Mouse (Mus musculus): Measurements from ENCODE around the gene Ccdc163.

The Ccdc163 gene

DNA sequence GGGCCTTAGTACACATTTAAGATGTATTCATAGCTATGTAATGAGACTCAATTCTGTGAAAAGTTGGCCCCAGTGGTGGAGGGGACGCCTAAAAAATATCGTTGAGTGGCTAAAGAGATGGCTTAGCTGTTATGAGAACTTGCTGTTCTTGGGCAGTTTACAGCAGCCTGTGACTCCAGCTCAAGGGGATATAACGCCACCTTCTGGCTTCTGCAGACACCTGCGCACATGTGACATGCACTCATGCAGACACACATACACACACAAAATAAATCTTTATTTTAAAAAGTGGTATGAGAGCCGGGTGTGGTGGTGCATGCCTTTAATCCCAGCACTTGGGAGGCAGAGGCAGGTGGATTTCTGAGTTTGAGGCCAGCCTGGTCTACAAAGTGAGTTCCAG, 68.1 kb downstream of the Ccdc163 start:
- TF ChIP-seq CTCF (conservative IDR thresholded peaks at IDR 0.05; ENCODE audit: low read length) (peak; percentile 34), POU5F1 (IDR thresholded peaks at IDR 0.05; ENCODE audit: borderline replicate concordance, low read length) (no peak)
- peaks cover 74% of the 10 kb centered on the region for H3K4me1 ChIP-seq (replicated peaks; ENCODE audit: low read depth, low read length)
- H3K9me3 ChIP-seq (ENCODE audit: low read length): no peaks in the 10 kb centered on the region

DNA sequence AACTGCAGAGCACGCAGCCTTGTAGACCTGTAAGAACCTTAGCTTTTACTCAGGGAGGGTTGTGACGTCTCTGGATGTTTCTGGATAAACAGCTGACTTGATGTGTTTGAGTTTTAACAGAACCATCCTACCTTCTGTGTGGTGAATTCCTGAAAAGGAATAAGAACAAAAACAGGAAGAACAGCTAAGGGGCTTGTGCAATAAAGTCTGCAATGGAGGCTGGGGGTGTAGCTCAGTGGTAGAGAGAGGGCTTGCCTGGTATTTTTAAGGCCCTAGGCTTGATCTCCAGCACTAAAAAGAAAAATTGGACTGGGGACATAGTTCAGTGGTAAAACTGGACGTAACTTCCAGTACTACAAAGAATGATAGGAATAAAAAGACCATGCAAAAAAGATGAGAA, 68.8 kb downstream of the Ccdc163 start:
- H3K4me3 ChIP-seq (replicated peaks; ENCODE audit: low read length): no peak overlapping the region
- no peak for TF ChIP-seq CTCF (conservative IDR thresholded peaks at IDR 0.05; ENCODE audit: low read length)
- no peak for TF ChIP-seq NANOG (IDR thresholded peaks at IDR 0.05; ENCODE audit: borderline replicate concordance, low read length)
- no peak for TF ChIP-seq POU5F1 (IDR thresholded peaks at IDR 0.05; ENCODE audit: borderline replicate concordance, low read length)
- no peaks in the 10 kb centered on the region for H3K27me3 ChIP-seq (ENCODE audit: insufficient read depth, low read length)
- H3K36me3 ChIP-seq (ENCODE audit: insufficient read depth, low read length): peaks cover 18% of the 10 kb centered on the region
- peaks cover 81% of the 10 kb centered on the region for H3K4me1 ChIP-seq (replicated peaks; ENCODE audit: low read depth, low read length)
- no peaks in the 10 kb centered on the region for H3K9me3 ChIP-seq (ENCODE audit: low read length)

More for the DNA sequence above, 68.1 kb downstream of the Ccdc163 start:
- Histone ChIP-seq H3K4me3 (replicated peaks; ENCODE audit: low read length) (no peak overlapping the region), H3K36me3 (ENCODE audit: insufficient read depth, low read length) (peaks cover 25% of the 10 kb centered on the region), H3K27me3 (ENCODE audit: insufficient read depth, low read length) (no peaks in the 10 kb centered on the region)

DNA sequence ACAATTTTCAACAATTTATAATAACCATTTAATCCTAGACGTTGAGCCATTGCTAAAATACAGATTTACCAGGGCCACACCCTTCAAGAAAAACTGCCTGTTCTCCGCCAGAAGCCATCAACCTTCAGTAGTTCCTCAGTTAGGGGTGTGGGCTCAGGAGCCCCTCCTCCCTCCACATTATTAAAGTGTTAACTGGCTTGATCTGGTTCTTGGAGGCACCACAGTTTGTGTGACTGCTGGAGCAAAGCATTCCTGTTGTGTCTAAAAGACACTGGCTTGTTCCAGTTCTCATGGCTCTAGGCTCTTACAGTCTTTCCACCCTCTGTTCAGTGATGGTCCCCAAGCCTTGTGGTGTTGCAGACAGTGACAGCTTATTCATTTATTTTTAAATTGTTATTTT, 72.2 kb downstream of the Ccdc163 start:
- peaks cover 8% of the 10 kb centered on the region for H3K36me3 ChIP-seq (ENCODE audit: insufficient read depth, low read length)
- H3K9me3 ChIP-seq (ENCODE audit: low read length): no peaks in the 10 kb centered on the region
- no peaks in the 10 kb centered on the region for H3K27me3 ChIP-seq (ENCODE audit: insufficient read depth, low read length)
- TF ChIP-seq NANOG (IDR thresholded peaks at IDR 0.05; ENCODE audit: borderline replicate concordance, low read length) (no peak), POU5F1 (IDR thresholded peaks at IDR 0.05; ENCODE audit: borderline replicate concordance, low read length) (no peak), CTCF (conservative IDR thresholded peaks at IDR 0.05; ENCODE audit: low read length) (no peak)
- H3K4me1 ChIP-seq (replicated peaks; ENCODE audit: low read depth, low read length): peaks cover 93% of the 10 kb centered on the region
- peak overlapping the region; percentile 14; the same call in 1 of the 2 replicates for H3K4me3 ChIP-seq (replicated peaks; ENCODE audit: low read length)

DNA sequence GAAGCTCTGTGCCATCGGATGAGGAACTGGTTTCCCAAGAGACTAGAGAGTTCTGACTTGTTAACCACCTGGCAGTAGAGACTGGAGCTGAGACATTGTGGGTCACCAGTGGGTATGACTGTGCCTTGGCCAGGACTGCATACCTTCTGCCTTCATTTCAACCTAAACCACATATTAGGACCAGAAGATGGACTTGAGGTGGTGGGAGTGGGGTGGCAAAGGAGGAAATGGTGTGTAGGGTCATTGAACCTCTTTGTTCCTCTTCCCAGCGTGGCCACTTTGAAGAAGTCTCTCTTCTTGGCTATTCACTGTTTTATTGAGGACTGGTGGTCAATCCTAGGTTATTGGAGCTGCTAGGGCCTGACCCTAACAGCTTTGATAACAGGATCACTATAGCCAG, 73.1 kb downstream of the Ccdc163 start:
- H3K36me3 ChIP-seq (ENCODE audit: insufficient read depth, low read length): peaks cover 3% of the 10 kb centered on the region
- H3K9me3 ChIP-seq (ENCODE audit: low read length): no peaks in the 10 kb centered on the region
- H3K4me3 ChIP-seq (replicated peaks; ENCODE audit: low read length): peak overlapping the region; percentile 14
- TF ChIP-seq CTCF (conservative IDR thresholded peaks at IDR 0.05; ENCODE audit: low read length) (no peak), NANOG (IDR thresholded peaks at IDR 0.05; ENCODE audit: borderline replicate concordance, low read length) (no peak), POU5F1 (IDR thresholded peaks at IDR 0.05; ENCODE audit: borderline replicate concordance, low read length) (no peak)
- no peaks in the 10 kb centered on the region for H3K27me3 ChIP-seq (ENCODE audit: insufficient read depth, low read length)
- H3K4me1 ChIP-seq (replicated peaks; ENCODE audit: low read depth, low read length): peaks cover 87% of the 10 kb centered on the region

DNA sequence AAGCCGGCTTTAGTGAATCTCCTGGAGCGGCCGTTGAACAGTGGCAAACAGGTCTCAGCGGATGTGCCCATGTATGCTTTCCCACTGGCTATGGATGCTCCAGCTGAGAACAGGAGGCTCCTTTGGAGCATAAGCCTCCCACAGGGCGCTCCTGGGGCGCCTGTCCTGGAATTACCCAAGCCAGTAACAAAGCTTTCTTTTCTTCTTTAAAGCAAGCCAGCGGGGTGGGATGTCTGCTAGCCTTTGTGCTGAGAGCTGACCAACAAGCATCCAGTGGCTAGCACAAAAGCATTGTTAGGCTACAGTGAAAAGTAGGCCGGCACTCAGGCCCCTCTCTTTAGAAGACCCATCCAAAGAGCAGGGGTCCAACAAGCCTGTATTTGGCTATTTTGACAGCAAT, 73.9 kb downstream of the Ccdc163 start:
- peaks cover 3% of the 10 kb centered on the region for H3K36me3 ChIP-seq (ENCODE audit: insufficient read depth, low read length)
- H3K27me3 ChIP-seq (ENCODE audit: insufficient read depth, low read length): no peaks in the 10 kb centered on the region
- H3K4me1 ChIP-seq (replicated peaks; ENCODE audit: low read depth, low read length): peaks cover 81% of the 10 kb centered on the region
- TF ChIP-seq POU5F1 (IDR thresholded peaks at IDR 0.05; ENCODE audit: borderline replicate concordance, low read length) (peak; percentile 24; the same call in 1 of the 2 replicates), NANOG (IDR thresholded peaks at IDR 0.05; ENCODE audit: borderline replicate concordance, low read length) (peak; percentile 64; the same call in 1 of the 2 replicates), CTCF (conservative IDR thresholded peaks at IDR 0.05; ENCODE audit: low read length) (no peak)
- H3K4me3 ChIP-seq (replicated peaks; ENCODE audit: low read length): peak overlapping the region; percentile 21; the same call in 1 of the 2 replicates
- H3K9me3 ChIP-seq (ENCODE audit: low read length): no peaks in the 10 kb centered on the region

DNA sequence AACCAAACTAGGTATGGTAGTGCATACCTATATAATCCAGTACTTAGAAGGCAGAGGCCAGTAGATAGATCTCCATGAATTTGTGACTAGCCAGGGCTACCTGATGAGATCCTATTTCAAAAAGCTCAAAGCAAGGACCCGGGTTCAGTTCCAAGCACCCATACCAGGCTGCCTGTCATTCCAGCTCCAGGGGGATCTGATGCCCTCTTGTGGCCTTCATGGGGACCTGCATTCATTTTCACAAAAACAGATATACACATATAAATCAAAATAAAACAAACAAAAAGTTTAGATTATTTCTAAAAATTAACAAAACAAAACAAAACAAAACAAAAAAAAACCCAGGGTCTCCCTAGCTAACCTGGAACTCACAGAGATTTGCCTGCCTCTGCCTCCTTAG, 78.3 kb downstream of the Ccdc163 start:
- Histone ChIP-seq H3K4me3 (replicated peaks; ENCODE audit: low read length) (no peak overlapping the region), H3K36me3 (ENCODE audit: insufficient read depth, low read length) (peaks cover 14% of the 10 kb centered on the region), H3K4me1 (replicated peaks; ENCODE audit: low read depth, low read length) (peaks cover 48% of the 10 kb centered on the region), H3K9me3 (ENCODE audit: low read length) (no peaks in the 10 kb centered on the region), H3K27me3 (ENCODE audit: insufficient read depth, low read length) (no peaks in the 10 kb centered on the region)
- TF ChIP-seq CTCF (conservative IDR thresholded peaks at IDR 0.05; ENCODE audit: low read length) (peak; percentile 68), NANOG (IDR thresholded peaks at IDR 0.05; ENCODE audit: borderline replicate concordance, low read length) (no peak)

DNA sequence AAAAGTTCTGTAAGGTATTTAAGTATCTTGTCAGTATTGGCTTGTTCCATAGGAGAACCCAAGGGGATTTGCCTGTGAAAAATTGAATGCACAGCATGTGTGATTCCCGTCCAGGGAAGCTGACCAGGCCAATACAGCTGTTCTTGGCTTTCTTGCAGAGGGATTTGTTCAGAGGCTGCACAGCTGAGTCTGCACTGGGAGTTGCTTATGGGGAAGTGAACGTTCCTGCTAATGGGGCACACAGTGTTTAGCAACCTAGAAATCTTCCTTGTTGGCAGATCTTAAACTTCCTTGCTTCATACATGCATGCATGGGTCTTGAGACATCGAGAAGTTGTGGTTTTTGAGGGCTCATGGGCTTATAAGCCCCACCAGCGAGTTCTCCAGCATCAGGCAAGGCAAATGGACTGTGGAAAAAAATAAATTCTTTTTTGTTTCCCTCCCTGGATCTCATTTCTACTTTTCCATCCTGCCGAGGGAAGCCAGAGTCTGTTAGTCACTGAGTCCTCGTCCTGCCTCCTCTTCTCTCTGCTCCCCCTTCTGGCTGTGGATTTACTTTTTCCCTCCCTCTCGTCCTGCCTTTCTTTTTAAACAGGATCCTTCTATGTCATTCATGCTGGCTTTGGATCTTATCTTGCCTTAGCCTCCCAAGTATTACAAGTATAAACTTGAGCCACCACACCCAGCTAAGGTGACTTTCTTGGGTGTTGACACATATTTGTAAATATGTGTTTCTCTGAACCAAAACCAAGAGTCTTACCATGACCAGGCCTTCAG, 79.9 kb downstream of the Ccdc163 start:
- peaks cover 24% of the 10 kb centered on the region for H3K36me3 ChIP-seq (ENCODE audit: insufficient read depth, low read length)
- H3K4me3 ChIP-seq (replicated peaks; ENCODE audit: low read length): no peak overlapping the region
- H3K27me3 ChIP-seq (ENCODE audit: insufficient read depth, low read length): no peaks in the 10 kb centered on the region
- H3K4me1 ChIP-seq (replicated peaks; ENCODE audit: low read depth, low read length): peaks cover 38% of the 10 kb centered on the region
- H3K9me3 ChIP-seq (ENCODE audit: low read length): no peaks in the 10 kb centered on the region
- TF ChIP-seq CTCF (conservative IDR thresholded peaks at IDR 0.05; ENCODE audit: low read length): no peak
- TF ChIP-seq NANOG (IDR thresholded peaks at IDR 0.05; ENCODE audit: borderline replicate concordance, low read length): no peak
- TF ChIP-seq POU5F1 (IDR thresholded peaks at IDR 0.05; ENCODE audit: borderline replicate concordance, low read length): no peak

DNA sequence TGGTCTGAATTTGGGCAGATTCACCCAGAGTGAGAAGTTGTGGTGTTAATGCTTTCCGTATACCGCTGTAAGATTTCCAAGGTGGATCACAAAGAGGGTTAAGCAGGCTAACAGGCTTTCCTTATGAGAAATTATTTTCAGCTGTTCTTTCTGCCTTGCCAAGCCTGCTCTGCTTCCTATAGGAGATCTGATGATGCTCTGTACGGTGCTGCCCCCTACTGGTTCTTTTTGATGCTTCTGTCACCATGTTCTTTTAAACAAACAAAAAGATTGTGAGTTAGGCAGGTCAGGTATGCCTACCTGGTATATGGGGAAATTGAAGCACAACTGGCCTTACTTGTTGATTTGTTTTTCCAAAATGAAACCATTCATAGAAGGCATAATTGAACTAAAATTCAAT, 80.6 kb downstream of the Ccdc163 start:
- Histone ChIP-seq H3K4me3 (replicated peaks; ENCODE audit: low read length) (no peak overlapping the region), H3K27me3 (ENCODE audit: insufficient read depth, low read length) (no peaks in the 10 kb centered on the region), H3K4me1 (replicated peaks; ENCODE audit: low read depth, low read length) (peaks cover 30% of the 10 kb centered on the region), H3K36me3 (ENCODE audit: insufficient read depth, low read length) (peaks cover 32% of the 10 kb centered on the region), H3K9me3 (ENCODE audit: low read length) (no peaks in the 10 kb centered on the region)
- no peak for TF ChIP-seq NANOG (IDR thresholded peaks at IDR 0.05; ENCODE audit: borderline replicate concordance, low read length)
- peak; percentile 62 for TF ChIP-seq CTCF (conservative IDR thresholded peaks at IDR 0.05; ENCODE audit: low read length)

DNA sequence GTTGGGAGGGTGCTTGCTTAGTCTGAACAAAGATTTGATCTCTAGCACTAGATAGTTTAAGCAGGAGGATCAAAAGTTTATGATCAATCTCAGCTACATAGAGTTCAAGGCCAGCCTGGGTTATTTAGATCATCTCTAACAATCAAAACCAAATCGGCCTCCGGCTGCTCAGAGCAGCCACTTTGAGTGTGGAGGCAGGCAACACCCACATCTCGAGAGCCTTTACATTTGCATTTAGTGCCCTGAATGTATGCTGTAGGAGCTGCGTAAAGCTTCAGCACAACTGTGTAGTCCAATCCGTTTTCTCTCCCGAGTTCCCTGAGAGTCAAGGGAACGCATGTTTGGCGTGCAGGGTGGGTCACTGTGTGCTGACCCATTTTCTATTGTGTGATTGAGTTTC, 84.1 kb downstream of the Ccdc163 start:
- Histone ChIP-seq H3K4me3 (replicated peaks; ENCODE audit: low read length) (no peak overlapping the region), H3K4me1 (replicated peaks; ENCODE audit: low read depth, low read length) (peaks cover 16% of the 10 kb centered on the region), H3K27me3 (ENCODE audit: insufficient read depth, low read length) (no peaks in the 10 kb centered on the region), H3K36me3 (ENCODE audit: insufficient read depth, low read length) (peaks cover 45% of the 10 kb centered on the region), H3K9me3 (ENCODE audit: low read length) (no peaks in the 10 kb centered on the region)
- TF ChIP-seq NANOG (IDR thresholded peaks at IDR 0.05; ENCODE audit: borderline replicate concordance, low read length): no peak
- TF ChIP-seq POU5F1 (IDR thresholded peaks at IDR 0.05; ENCODE audit: borderline replicate concordance, low read length): no peak
- TF ChIP-seq CTCF (conservative IDR thresholded peaks at IDR 0.05; ENCODE audit: low read length): no peak
